Mouse (Mus musculus): ENCODE results near the gene Sfmbt1. TPM values are rescaled to one million over a fixed set of nuclear protein-coding genes. Genes with fewer than 3 reads are reported as not detected.

Gene Sfmbt1
- polyA plus RNA-seq, 1 experiment: 26.8 TPM

GRCm38 (mm10) chr14:30867042-30867441 lies 152.4 kb downstream of the Sfmbt1 start:
- TF ChIP-seq POLR2A (IDR thresholded peaks at IDR 0.05; ENCODE audit: borderline replicate concordance, low read depth, low read length): no peak
- peak; percentile 80 for TF ChIP-seq CTCF (IDR thresholded peaks at IDR 0.05; ENCODE audit: low read depth, low read length)
- H3K27ac ChIP-seq (ENCODE audit: insufficient read depth, low read depth, low read length): no peak overlapping the region
- no peaks in the 10 kb centered on the region for H3K4me1 ChIP-seq (ENCODE audit: control insufficient read depth, insufficient read depth, low read length)
- no peak overlapping the region for H3K4me3 ChIP-seq (ENCODE audit: insufficient read depth, low read length)

- Histone ChIP-seq H3K27ac (ENCODE audit: insufficient read depth, low read depth, low read length) (no peak overlapping the region), H3K4me3 (ENCODE audit: insufficient read depth, low read length) (no peak overlapping the region), H3K4me1 (ENCODE audit: control insufficient read depth, insufficient read depth, low read length) (no peaks in the 10 kb centered on the region)
- TF ChIP-seq POLR2A (IDR thresholded peaks at IDR 0.05; ENCODE audit: borderline replicate concordance, low read depth, low read length) (no peak), CTCF (IDR thresholded peaks at IDR 0.05; ENCODE audit: low read depth, low read length) (no peak)
These were observed 154.2 kb downstream of the Sfmbt1 start for GRCm38 (mm10) chr14:30868826-30869225.

- no peak overlapping the region for H3K27ac ChIP-seq (ENCODE audit: insufficient read depth, low read depth, low read length)
- H3K4me3 ChIP-seq (ENCODE audit: insufficient read depth, low read length): no peak overlapping the region
- TF ChIP-seq POLR2A (IDR thresholded peaks at IDR 0.05; ENCODE audit: borderline replicate concordance, low read depth, low read length) (no peak), CTCF (IDR thresholded peaks at IDR 0.05; ENCODE audit: low read depth, low read length) (no peak)
- H3K4me1 ChIP-seq (ENCODE audit: control insufficient read depth, insufficient read depth, low read length): no peaks in the 10 kb centered on the region
These were observed 154.7 kb downstream of the Sfmbt1 start for GRCm38 (mm10) chr14:30869391-30869801.

- Histone ChIP-seq H3K27ac (ENCODE audit: insufficient read depth, low read depth, low read length) (no peak overlapping the region), H3K4me3 (ENCODE audit: insufficient read depth, low read length) (no peak overlapping the region), H3K4me1 (ENCODE audit: control insufficient read depth, insufficient read depth, low read length) (peaks cover 5% of the 10 kb centered on the region)
- TF ChIP-seq POLR2A (IDR thresholded peaks at IDR 0.05; ENCODE audit: borderline replicate concordance, low read depth, low read length): no peak
- TF ChIP-seq CTCF (IDR thresholded peaks at IDR 0.05; ENCODE audit: low read depth, low read length): no peak
These were observed 155.8 kb downstream of the Sfmbt1 start for GRCm38 (mm10) chr14:30870206-30871147.

Other genes with a start within 250 kb of the Sfmbt1 start
- gene Dcp1a, start 235.3 kb upstream of the Sfmbt1 start, polyA plus RNA-seq (2012; ENCODE audit: insufficient read depth, insufficient read length, missing spikeins): 18.7 and 19.5 TPM in 2 replicates
- gene Cacna1d, start 223.4 kb upstream of the Sfmbt1 start, polyA plus RNA-seq (2012; ENCODE audit: insufficient read depth, insufficient read length, missing spikeins): 11.8 and 13.1 TPM in 2 replicates
- 305 and 412 TPM in 2 replicates for gene Tkt, start 166.5 kb upstream of the Sfmbt1 start, polyA plus RNA-seq (2012; ENCODE audit: insufficient read depth, insufficient read length, missing spikeins)
- gene Prkcd, start 88.6 kb upstream of the Sfmbt1 start, polyA plus RNA-seq (2012; ENCODE audit: insufficient read depth, insufficient read length, missing spikeins): 404 TPM in 2 replicates
- 18.4 and 20.5 TPM in 2 replicates for gene Rft1, start 60.5 kb upstream of the Sfmbt1 start, polyA plus RNA-seq (2012; ENCODE audit: insufficient read depth, insufficient read length, missing spikeins)
- 8.0 and 8.4 TPM in 2 replicates for gene Tmem110, start 110.7 kb downstream of the Sfmbt1 start, polyA plus RNA-seq (2012; ENCODE audit: insufficient read depth, insufficient read length, missing spikeins)
- gene Mustn1, start 164.4 kb downstream of the Sfmbt1 start, polyA plus RNA-seq (2012; ENCODE audit: insufficient read depth, insufficient read length, missing spikeins): 1.0 and 1.5 TPM in 2 replicates
- gene Itih4, start 171.6 kb downstream of the Sfmbt1 start, polyA plus RNA-seq (2012; ENCODE audit: insufficient read depth, insufficient read length, missing spikeins): not detected in 2 replicates
- gene Itih3, start 208.9 kb downstream of the Sfmbt1 start, polyA plus RNA-seq (2012; ENCODE audit: insufficient read depth, insufficient read length, missing spikeins): not detected in 2 replicates
- gene Itih1, start 228.4 kb downstream of the Sfmbt1 start, polyA plus RNA-seq (2012; ENCODE audit: insufficient read depth, insufficient read length, missing spikeins): not detected in 2 replicates
- 6.1 and 6.3 TPM in 2 replicates for gene Nek4, start 236.5 kb downstream of the Sfmbt1 start, polyA plus RNA-seq (2012; ENCODE audit: insufficient read depth, insufficient read length, missing spikeins)